Mouse (Mus musculus) cerebellum, adult 2 months (tissue): ENCODE measurements around the gene Palld.

Source experiments
- CTCF ChIP-seq: fragments of 200-500 bp; IDR thresholded peaks from 2 replicates; pipeline ENCODE4 v1.5.1; 2011; ENCODE audit warnings: low read depth, mild to moderate bottlenecking, control low read depth, low read length, moderate library complexity, borderline replicate concordance; ENCODE audit not compliant: insufficient read depth
- POLR2A ChIP-seq: fragments of 200-500 bp; IDR thresholded peaks from 2 replicates; pipeline ENCODE4 v1.6.1; 2011; ENCODE audit warnings: low read length, control low read depth, borderline replicate concordance; ENCODE audit not compliant: insufficient read depth

DNA sequence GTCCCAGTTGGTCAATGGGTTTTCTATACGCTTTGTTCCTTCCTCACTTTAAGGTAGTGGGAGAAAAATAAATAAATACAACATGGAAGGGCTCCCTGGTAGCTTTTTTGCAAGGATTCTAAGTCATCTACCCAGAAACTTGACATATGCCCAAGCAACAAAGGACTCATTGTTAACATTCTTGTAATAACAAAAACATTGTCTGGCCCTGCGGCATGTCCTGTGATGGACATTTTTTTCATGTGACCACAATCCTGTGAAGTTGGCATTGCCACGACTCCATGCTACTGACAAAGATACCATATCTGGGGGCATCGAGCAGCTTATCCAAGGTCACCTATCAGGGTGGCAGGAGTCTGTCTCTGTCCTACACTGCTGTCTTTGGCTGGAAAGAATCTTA, 232.1 kb downstream of the Palld start:
- no peak for TF ChIP-seq CTCF
- TF ChIP-seq POLR2A = no peak
